Comparison of ENCODE assay signal across 8 mouse cellular contexts in the genomic region with DNA sequence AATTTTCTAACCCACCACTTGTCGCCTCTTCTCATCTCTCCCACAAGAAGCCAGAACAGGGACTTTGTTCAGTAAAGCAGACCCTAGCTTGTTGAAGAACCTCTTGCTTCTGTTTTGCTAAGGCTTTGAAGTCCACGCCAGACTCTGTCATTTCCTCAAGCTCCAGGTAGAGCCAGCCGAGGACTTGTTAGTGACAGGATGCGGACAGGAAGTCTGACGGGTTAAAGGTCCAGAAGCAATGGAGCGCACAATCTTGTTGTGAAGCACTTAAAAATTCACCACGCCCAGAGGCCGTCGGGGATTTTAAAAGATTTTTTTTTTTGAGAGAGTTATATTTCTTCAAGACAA. TPM values are rescaled to one million over a fixed set of nuclear protein-coding genes. Genes with fewer than 3 reads are reported as not detected.
DNase-seq lines count a peak whose midpoint lies in the region; ATAC-seq and TF ChIP-seq lines count a peak whose summit lies in the region.

No protein-coding gene starts in this region.

- peak overlapping the region; percentile 84 for H3K4me3 ChIP-seq in erythroblast, embryonic 14.5 days (replicated peaks)
- peak overlapping the region; percentile 70 for H3K4me3 ChIP-seq in embryonic facial prominence, embryonic 12.5 days
- peak overlapping the region; percentile 94 for H3K4me3 ChIP-seq in limb, embryonic 12.5 days (replicated peaks)
- peak overlapping the region; percentile 90 for H3K4me3 ChIP-seq in midbrain, postnatal 0 days (ENCODE audit: low read depth, low read length)

- H3K4me1 ChIP-seq in erythroblast, embryonic 14.5 days (ENCODE audit: control insufficient read depth), result peaks cover 88% of the 10 kb centered on the region
- H3K4me1 ChIP-seq in embryonic facial prominence, embryonic 12.5 days, result peaks cover 58% of the 10 kb centered on the region
- peaks cover 70% of the 10 kb centered on the region for H3K4me1 ChIP-seq in limb, embryonic 12.5 days (replicated peaks)
- H3K4me1 ChIP-seq in midbrain, postnatal 0 days (ENCODE audit: insufficient read depth, low read length), result peaks cover 24% of the 10 kb centered on the region; the same call in 1 of the 2 replicates

- H3K36me3 ChIP-seq in erythroblast, embryonic 14.5 days (ENCODE audit: control insufficient read depth), result peaks cover 17% of the 10 kb centered on the region
- no peaks in the 10 kb centered on the region for H3K36me3 ChIP-seq in embryonic facial prominence, embryonic 12.5 days
- H3K36me3 ChIP-seq in limb, embryonic 12.5 days, result 0 out of 2 replicates have a peak, but pooled peaks cover 6% of the 10 kb centered on the region
- 0 out of 2 replicates have a peak, but pooled peaks cover 3% of the 10 kb centered on the region for H3K36me3 ChIP-seq in midbrain, postnatal 0 days (ENCODE audit: insufficient read depth, low read length)

- TF ChIP-seq CTCF in midbrain, postnatal 0 days (IDR thresholded peaks at IDR 0.05), result no peak

- peak overlapping the region; percentile 93 for H3K27ac ChIP-seq in embryonic facial prominence, embryonic 12.5 days
- H3K27ac ChIP-seq in limb, embryonic 12.5 days, result peak overlapping the region; percentile 98
- H3K27ac ChIP-seq in midbrain, postnatal 0 days (ENCODE audit: low read depth, low read length), result peak overlapping the region; percentile 95; the same call in 1 of the 2 replicates

- peak; percentile 48 for DNase-seq in heart, postnatal 4 days
- DNase-seq in midbrain, postnatal 0 days (ENCODE audit: low spot score), result no peak
- no peak for DNase-seq in layer of hippocampus, postnatal 10 days (ENCODE audit: low spot score in 2 of 2)
- DNase-seq in cerebellum, adult 8-10 months, result no peak

- H3K9ac ChIP-seq in embryonic facial prominence, embryonic 12.5 days, result peak overlapping the region; percentile 33; the same call in 1 of the 2 replicates
- peak overlapping the region; percentile 23; the same call in 1 of the 2 replicates for H3K9ac ChIP-seq in limb, embryonic 12.5 days (replicated peaks)
- no peak overlapping the region for H3K9ac ChIP-seq in midbrain, postnatal 0 days (replicated peaks; ENCODE audit: low read length, poor library complexity, severe bottlenecking)

- H3K4me2 ChIP-seq in embryonic facial prominence, embryonic 12.5 days (replicated peaks), result peak overlapping the region; percentile 89
- peak overlapping the region; percentile 94 for H3K4me2 ChIP-seq in limb, embryonic 12.5 days
- peak overlapping the region; percentile 92 for H3K4me2 ChIP-seq in midbrain, postnatal 0 days (ENCODE audit: low read depth, low read length, poor library complexity, severe bottlenecking)

- WGBS in embryonic facial prominence, embryonic 12.5 days, result 6% methylated on average over 9 of the region's 9 CpGs
- 7% methylated on average over 9 of the region's 9 CpGs for WGBS in limb, embryonic 12.5 days
- 13% methylated on average over 9 of the region's 9 CpGs for WGBS in midbrain, postnatal 0 days

- peaks cover 25% of the 10 kb centered on the region for H3K27me3 ChIP-seq in erythroblast, embryonic 14.5 days (ENCODE audit: control insufficient read depth)
- peaks cover 4% of the 10 kb centered on the region for H3K27me3 ChIP-seq in embryonic facial prominence, embryonic 12.5 days
- H3K27me3 ChIP-seq in limb, embryonic 12.5 days, result no peaks in the 10 kb centered on the region
- H3K27me3 ChIP-seq in midbrain, postnatal 0 days (ENCODE audit: insufficient read depth, low read length), result peaks cover 5% of the 10 kb centered on the region; the same call in 1 of the 2 replicates

- H3K9me3 ChIP-seq in erythroblast, embryonic 14.5 days (ENCODE audit: control insufficient read depth, low read length), result no peaks in the 10 kb centered on the region
- H3K9me3 ChIP-seq in embryonic facial prominence, embryonic 12.5 days, result no peaks in the 10 kb centered on the region
- H3K9me3 ChIP-seq in limb, embryonic 12.5 days, result no peaks in the 10 kb centered on the region
- H3K9me3 ChIP-seq in midbrain, postnatal 0 days (ENCODE audit: low read length), result no peaks in the 10 kb centered on the region

- ATAC-seq in erythroblast, adult 5-6 weeks (replicated peaks; ENCODE audit: low FRiP score, poor library complexity, severe bottlenecking), result no peak
- no peak for ATAC-seq in embryonic facial prominence, embryonic 12.5 days (ENCODE audit: insufficient number of reproducible peaks, insufficient read depth, low FRiP score, low TSS enrichment)
- ATAC-seq in limb, embryonic 12.5 days (ENCODE audit: insufficient number of reproducible peaks, insufficient read depth, low FRiP score, low TSS enrichment, low read depth), result no peak
- ATAC-seq in midbrain, postnatal 0 days (ENCODE audit: low FRiP score), result no peak

RNA-seq across cellular contexts. Expression of a gene that starts 0.8 kb away (rescaled TPM):
- 2.6 and 3.4 TPM in 2 replicates for polyA plus RNA-seq in erythroblast, embryonic 14.5 days (2012)
- total RNA-seq in erythroblast, adult 5-6 weeks (2015; ENCODE audit: low replicate concordance), result 38.2 and 38.7 TPM in 2 replicates
- 11.3 and 19.8 TPM in 2 replicates for total RNA-seq in erythroblast, adult 5-6 weeks (2017; ENCODE audit: low replicate concordance)
- 16.9 and 17.7 TPM in 2 replicates for polyA plus RNA-seq in embryonic facial prominence, embryonic 12.5 days (2016; fragmentation: Nextera tagmentation; extraction: Ambion mirVana)
- total RNA-seq in heart, postnatal 4 days (2021), result 100 to 1,000 TPM; 115 to 120 TPM
- polyA plus RNA-seq in limb, embryonic 12.5 days (2016; fragmentation: Nextera tagmentation; extraction: Ambion mirVana), result 12.1 and 14.3 TPM in 2 replicates
- total RNA-seq in midbrain, postnatal 0 days (2014; rRNA removed), result 45.5 and 59.6 TPM in 2 replicates
- polyA plus RNA-seq in midbrain, postnatal 0 days (2015; fragmentation: Nextera tagmentation; extraction: Ambion mirVana), result 21.5 and 26.1 TPM in 2 replicates
- total RNA-seq in layer of hippocampus, postnatal 10 days (2021), result 100 to 1,000 TPM; 125 to 126 TPM

RNA-seq across cellular contexts. Expression of a gene that starts 59.6 kb away (rescaled TPM):
- 1.6 and 3.1 TPM in 2 replicates for polyA plus RNA-seq in erythroblast, embryonic 14.5 days (2012)
- 6.5 and 6.7 TPM in 2 replicates for total RNA-seq in erythroblast, adult 5-6 weeks (2015; ENCODE audit: low replicate concordance)
- 6.8 and 25.6 TPM in 2 replicates for total RNA-seq in erythroblast, adult 5-6 weeks (2017; ENCODE audit: low replicate concordance)
- 24.4 and 25.8 TPM in 2 replicates for polyA plus RNA-seq in embryonic facial prominence, embryonic 12.5 days (2016; fragmentation: Nextera tagmentation; extraction: Ambion mirVana)
- total RNA-seq in heart, postnatal 4 days (2021), result 10 to 100 TPM; 49.2 to 56.5 TPM
- 24.3 and 25.6 TPM in 2 replicates for polyA plus RNA-seq in limb, embryonic 12.5 days (2016; fragmentation: Nextera tagmentation; extraction: Ambion mirVana)
- 3.1 and 5.4 TPM in 2 replicates for total RNA-seq in midbrain, postnatal 0 days (2014; rRNA removed)
- 1.2 and 1.4 TPM in 2 replicates for polyA plus RNA-seq in midbrain, postnatal 0 days (2015; fragmentation: Nextera tagmentation; extraction: Ambion mirVana)
- total RNA-seq in layer of hippocampus, postnatal 10 days (2021), result 1 to 10 TPM; 2.1 to 2.3 TPM
